Mouse (Mus musculus) effector memory CD4-positive, alpha-beta T cell, adult 5 months (primary cell): ENCODE data around the gene Sec14l2. TPM values are rescaled to one million over a fixed set of nuclear protein-coding genes. Genes with fewer than 3 reads are reported as not detected.

Experiments used
- polyA plus RNA-seq: library from polyadenylated mRNA; unstranded; fragments of 100-300 nt; shearing (Covaris generic); gene quantifications from one replicate; pipeline ENCODE4 v1.2.1, GENCODE M21; 2017

Gene Sec14l2
- polyA plus RNA-seq, result 1.6 TPM

DNA sequence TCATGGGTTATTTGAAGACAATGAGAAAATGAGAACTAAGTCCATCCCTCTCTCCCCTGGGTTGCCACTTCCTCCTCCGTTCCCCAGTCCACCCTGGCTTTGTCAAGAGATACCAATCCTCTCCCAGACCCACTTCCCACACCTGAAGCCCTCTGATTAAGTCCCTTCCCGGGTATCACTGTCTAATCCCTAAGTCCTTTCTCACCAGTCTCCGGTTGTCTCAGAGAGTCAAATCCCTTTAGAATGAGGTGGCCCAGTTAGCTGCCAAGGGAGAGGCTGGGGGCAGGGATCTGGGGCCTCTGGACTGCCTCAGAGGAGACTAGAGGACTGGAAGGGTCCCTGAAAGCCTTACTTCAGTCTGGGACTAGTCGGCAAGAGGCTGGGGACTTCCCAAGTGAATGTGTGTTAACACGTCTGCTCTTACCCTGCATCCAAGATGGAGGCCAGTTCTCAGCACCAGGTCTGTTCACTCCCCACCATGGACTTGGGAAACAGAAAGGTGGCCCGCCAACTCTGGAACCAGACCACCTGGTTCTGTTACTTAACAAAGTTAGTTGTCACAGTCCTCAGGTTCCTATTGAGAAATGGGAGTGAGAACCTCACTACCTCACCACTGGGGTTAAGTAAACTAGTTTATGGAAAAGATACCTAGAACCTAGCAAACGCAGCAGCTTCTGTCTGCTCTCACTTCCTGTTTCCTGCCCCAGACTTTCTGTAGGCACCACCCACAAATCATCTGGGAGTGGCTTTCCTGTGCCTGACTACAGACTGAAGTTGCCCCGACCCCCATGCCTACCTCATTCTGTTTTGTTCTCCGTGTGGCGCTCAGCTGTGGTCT is at the start of gene Sec14l2:
Sec14l2 (minus strand) TSS at position 674 of the 838 bp plus-strand sequence.

DNA sequence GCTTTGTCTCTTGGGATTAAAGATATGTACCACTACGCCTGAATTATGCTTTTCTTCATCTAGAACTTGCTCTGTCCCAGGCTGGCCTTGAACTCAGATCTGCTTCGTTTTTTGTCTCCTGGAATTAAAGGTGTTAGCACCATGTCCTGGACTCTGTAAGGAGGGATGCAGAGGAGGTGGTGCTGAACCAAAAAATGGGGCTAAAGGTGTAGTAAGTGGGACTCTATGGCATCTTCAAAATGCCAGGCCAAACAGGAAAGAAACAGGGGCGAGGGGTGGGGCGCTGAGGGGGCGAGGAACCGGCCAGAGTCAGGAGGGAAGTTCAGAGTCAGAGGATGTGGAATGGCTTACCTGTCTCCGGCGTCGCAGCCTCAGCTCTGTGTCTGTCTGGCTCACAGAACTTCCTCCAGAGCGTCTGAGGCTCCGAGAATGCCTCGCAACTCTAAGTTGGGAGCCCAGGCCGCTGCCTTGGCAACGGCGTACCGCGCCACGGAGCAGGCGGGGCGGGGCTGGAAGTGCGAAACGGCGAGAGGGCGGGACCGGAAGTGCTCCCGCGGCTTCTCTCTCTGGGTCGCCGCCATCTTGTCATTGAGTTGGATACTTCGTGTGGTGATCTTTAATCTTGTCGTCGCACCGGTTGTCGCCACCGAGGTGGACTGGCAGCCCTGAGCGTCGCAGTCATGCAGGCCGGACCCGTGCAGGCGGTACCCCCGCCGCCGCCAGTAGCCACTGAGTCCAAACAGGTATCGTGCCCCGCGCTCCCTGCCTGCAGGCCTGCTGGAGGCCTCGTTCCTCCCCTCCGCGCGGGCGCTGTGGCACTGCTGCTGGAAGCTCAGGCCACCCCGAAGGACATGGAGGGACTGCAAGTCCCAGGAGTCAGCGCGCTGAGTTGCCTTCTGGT is 36.8 kb upstream of the Sec14l2 start, which contains the start of the genes Ccdc157 and Sf3a1:
Ccdc157 (minus strand) TSS at position 486 of the 901 bp plus-strand sequence.
Sf3a1 (plus strand) TSS at position 543 of the 901 bp plus-strand sequence.

DNA sequence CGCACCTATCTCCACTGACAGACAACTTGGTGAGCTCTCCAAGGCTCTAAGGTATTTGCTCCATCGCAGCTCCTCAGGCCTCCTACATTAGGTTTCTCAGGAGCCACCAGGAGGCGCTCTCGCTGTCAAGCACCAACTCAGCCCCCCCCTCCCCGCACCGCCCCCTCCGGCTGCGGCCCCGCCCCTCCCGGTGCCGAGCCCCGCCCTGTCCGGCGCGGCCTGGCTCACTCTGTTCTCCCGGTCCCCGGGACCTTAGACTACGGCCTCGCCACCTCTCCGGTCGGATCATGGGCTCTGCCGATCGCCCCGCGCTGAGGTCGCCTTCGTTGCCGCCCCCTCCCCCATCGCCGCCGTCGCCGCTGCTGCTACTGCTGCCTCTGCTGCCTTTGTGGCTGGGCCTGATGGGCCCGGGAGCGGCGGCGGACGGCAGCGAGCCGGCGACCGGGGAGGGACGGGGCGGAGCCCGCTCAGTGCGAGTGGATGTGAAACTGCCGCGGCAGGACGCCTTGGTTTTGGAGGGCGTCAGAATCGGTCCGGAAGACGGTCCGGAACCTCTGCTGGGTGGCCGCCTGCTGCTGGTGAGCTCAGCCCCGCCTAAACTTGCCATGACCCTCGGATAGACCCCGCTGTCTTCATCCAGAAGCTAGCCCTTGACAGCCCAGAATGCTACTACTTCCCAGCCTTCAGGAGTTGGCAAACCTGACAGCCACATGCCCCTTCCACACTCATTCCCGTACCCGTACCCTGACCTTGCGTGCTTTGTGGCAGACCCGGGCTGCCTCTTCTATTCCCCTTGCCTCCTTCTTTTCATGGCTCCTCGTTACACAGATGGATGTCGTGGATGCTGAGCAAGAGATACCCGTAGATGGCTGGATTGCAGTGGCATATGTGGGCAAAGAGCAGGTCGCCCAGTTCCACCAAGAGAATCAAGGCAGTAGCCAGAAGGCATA is 12.0 kb upstream of the Sec14l2 start, which contains the start of gene Rnf215:
Rnf215 (plus strand) TSS at position 217 of the 950 bp plus-strand sequence.

DNA sequence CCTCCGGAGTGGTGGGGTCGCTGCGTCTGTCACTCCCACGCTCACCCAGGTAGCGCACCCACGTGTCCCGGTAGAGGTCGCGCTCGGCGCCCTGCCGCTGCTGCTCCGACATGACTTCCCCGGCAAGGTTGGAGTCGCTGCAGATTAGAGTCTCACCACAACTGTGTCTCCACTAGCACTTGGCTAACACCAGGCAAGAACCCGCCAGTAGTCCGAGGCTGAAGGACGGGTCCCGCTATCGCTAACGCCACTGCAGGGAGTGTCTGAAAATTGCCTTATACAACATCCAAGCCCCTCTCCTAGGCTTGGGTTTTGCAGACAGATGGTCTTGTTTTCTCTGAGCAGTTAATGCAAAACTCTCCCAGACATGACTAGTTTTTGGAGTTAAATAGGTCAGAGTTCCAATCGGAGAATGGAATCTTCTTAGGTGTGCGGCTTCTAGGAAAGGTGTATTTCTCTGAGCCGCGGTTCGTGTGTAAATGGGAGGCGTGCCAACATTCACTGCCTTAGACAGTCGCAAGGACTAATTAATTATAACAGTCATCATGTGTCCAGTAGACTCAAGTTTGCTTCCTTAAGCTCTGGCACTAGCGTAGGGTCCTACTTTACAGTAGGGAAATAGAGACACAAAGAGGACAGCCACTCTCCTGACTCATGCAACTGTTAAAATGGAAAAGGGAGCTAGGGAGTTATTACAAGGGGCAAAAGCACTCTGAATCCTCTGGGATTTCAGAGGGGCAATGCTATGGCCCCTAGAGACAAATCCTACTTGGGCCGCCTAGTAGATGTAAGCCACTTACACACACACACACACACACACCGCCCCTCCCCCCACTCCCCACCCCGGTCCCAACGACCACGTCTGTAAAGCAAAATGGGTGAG is 27.8 kb downstream of the Sec14l2 start, which contains the start of gene Mtfp1:
Mtfp1 (minus strand) TSS at position 275 of the 883 bp plus-strand sequence.

DNA sequence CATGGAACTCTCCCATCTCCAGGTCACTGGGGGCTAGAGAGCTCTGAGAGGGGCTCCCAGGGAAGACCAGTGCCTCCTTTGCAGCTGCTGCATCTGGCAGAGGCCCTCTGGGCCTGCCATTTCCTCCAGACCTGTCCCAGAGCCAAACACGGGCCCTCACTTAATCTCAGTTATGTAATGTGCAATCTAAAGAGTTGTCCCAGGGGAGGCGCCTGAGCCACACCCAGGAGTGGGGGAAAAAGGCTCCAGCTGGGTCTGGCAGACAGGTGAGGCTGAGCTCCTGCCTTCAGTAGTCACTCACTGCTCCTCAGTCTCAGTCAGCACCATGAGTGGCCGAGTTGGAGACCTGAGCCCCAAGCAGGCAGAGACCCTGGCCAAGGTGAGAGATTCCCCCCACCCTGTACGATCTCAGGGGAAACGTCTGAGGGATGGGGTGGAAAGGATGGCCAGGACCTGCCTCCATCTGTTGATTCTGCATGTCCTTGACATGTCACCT is 58.5 kb downstream of the Sec14l2 start, which contains the start of gene Sec14l3:
Sec14l3 (plus strand) TSS at position 215 of the 496 bp plus-strand sequence.

Other genes with a start within 250 kb of the Sec14l2 start
- gene 4921536K21Rik, start 228.3 kb downstream of the Sec14l2 start, polyA plus RNA-seq, result not detected
- 0.52 TPM for gene Dusp18, start 228.2 kb downstream of the Sec14l2 start, polyA plus RNA-seq
- 2.3 TPM for gene Slc35e4, start 208.8 kb downstream of the Sec14l2 start, polyA plus RNA-seq
- gene Tcn2, start 191.3 kb downstream of the Sec14l2 start, polyA plus RNA-seq, result 17.6 TPM
- 49.5 TPM for gene Pes1, start 159.4 kb downstream of the Sec14l2 start, polyA plus RNA-seq
- not detected for gene 4930556J24Rik, start 146.6 kb downstream of the Sec14l2 start, polyA plus RNA-seq
- gene Gal3st1, start 139.8 kb downstream of the Sec14l2 start, polyA plus RNA-seq, result not detected
- not detected for gene Sec14l4, start 92.0 kb downstream of the Sec14l2 start, polyA plus RNA-seq
- not detected for gene Sec14l3, start 58.6 kb downstream of the Sec14l2 start, polyA plus RNA-seq
- gene Mtfp1, start 28.0 kb downstream of the Sec14l2 start, polyA plus RNA-seq, result 0.80 TPM
- 23.9 TPM for gene Rnf215, start 11.8 kb upstream of the Sec14l2 start, polyA plus RNA-seq
- 3.6 TPM for gene Ccdc157, start 36.9 kb upstream of the Sec14l2 start, polyA plus RNA-seq
- gene Sf3a1, start 36.9 kb upstream of the Sec14l2 start, polyA plus RNA-seq, result 42.3 TPM
- gene Tbc1d10a, start 63.4 kb upstream of the Sec14l2 start, polyA plus RNA-seq, result 85.1 TPM
- 30.6 TPM for gene Castor1, start 94.8 kb upstream of the Sec14l2 start, polyA plus RNA-seq
- 7.4 TPM for gene Osm, start 113.0 kb upstream of the Sec14l2 start, polyA plus RNA-seq
- 10.8 TPM for gene Lif, start 134.1 kb upstream of the Sec14l2 start, polyA plus RNA-seq